29 mouse cellular contexts compared by ENCODE assay signal in the genomic region with DNA sequence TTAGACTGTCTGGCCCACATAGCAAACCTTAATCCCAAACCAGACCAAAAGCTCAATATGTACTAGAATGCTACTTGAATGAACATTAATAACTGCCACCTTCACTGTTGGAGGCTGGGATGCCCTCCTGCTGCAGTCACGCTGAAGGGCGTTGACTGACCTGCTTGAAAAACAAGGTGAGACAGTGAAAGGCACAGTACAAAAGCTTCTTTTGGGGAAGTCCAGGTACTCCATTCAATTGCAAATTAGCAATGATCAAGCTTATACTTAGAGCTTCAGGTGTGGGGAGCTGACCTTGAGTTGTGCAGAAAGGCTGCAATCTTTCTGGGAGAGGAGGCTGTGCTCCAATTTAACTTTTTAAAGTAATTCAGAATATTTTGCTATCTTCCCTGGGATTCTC. TPM values are rescaled to one million over a fixed set of nuclear protein-coding genes. Genes with fewer than 3 reads are reported as not detected.
"Had no signal": no experiment of that assay in that cellular context is flagged by ENCODE, and none has a peak within 500 bp of the region (broad histone marks: within the 10 kb centered on the region; RNA-seq: fewer than 3 reads in every experiment).

No protein-coding gene starts in this region.

- DNase-seq: gastrocnemius, adult 2 months; gastrocnemius, postnatal 10 days; gastrocnemius, postnatal 25 days; heart, adult 18-20 months; heart, postnatal 10 days; heart, postnatal 4 days; kidney, adult 18-20 months; kidney, adult 8-10 months; kidney, postnatal 10 days; kidney, postnatal 25 days; kidney, postnatal 4 days; layer of hippocampus, adult 9-11 months; layer of hippocampus, postnatal 36 days; liver; liver, embryonic 13.5 days had no signal

- H3K27ac ChIP-seq: gastrocnemius, adult 2 months; heart, embryonic 10.5 days; hindbrain, embryonic 10.5 days; hindbrain, embryonic 12.5 days; hindbrain, embryonic 14.5 days; intestine, embryonic 15.5 days; layer of hippocampus, adult 2 months; limb, embryonic 10.5 days; limb, embryonic 12.5 days; liver, embryonic 13.5 days; liver, embryonic 15.5 days had no signal

- H3K4me3 ChIP-seq: gastrocnemius, adult 2 months; heart, embryonic 10.5 days; heart, embryonic 12.5 days; hindbrain, embryonic 10.5 days; hindbrain, embryonic 12.5 days; intestine, embryonic 15.5 days; layer of hippocampus, adult 2 months; limb, embryonic 10.5 days; limb, embryonic 12.5 days; liver, embryonic 13.5 days; liver, embryonic 15.5 days had no signal

RNA-seq across cellular contexts. Expression of gene Slco1b2, which starts 32.3 kb away (rescaled TPM):
- total RNA-seq: gastrocnemius, adult 2 months; gastrocnemius, postnatal 10 days; gastrocnemius, postnatal 25 days; granulocyte monocyte progenitor cell, adult 5-6 weeks; heart, adult 18-20 months; heart, adult 8-10 months; heart, postnatal 10 days; heart, postnatal 25 days; heart, postnatal 4 days; left cerebral cortex, postnatal 14 days had no signal
